Mouse (Mus musculus) forebrain, embryonic 11.5 days (tissue): ENCODE measurements around the gene Ttf1. TPM values are rescaled to one million over a fixed set of nuclear protein-coding genes. Genes with fewer than 3 reads are reported as not detected.

Source experiments
- ATAC-seq: fragments of 200-750 bp; cut with Nextera tagmentation; replicated peaks from 2 replicates; pipeline ENCODE4 v1.8.0; 2017; ENCODE audit warnings: moderate TSS enrichment; ENCODE audit not compliant: low FRiP score
- DNase-seq: peaks from one replicate; pipeline ENCODE4 v3.0.0-alpha.2; 2017; ENCODE audit warnings: low spot score
- H3K27ac ChIP-seq: fragments of 300-500 bp; sonication (generic); 2 replicates; pipeline ENCODE4 v1.5.1; 2014; ENCODE audit warnings: low read depth, low read length
- H3K27me3 ChIP-seq: fragments of 300-500 bp; sonication (generic); 2 replicates; pipeline ENCODE4 v1.6.1; 2014; ENCODE audit warnings: mild to moderate bottlenecking, low read length, mixed read lengths; ENCODE audit not compliant: control insufficient read depth, insufficient read depth
- H3K36me3 ChIP-seq: fragments of 300-500 bp; sonication (generic); 2 replicates; pipeline ENCODE4 v1.6.1; 2014; ENCODE audit warnings: mild to moderate bottlenecking, low read length, moderate library complexity, mixed read lengths; ENCODE audit not compliant: control insufficient read depth, insufficient read depth
- H3K4me1 ChIP-seq: fragments of 300-500 bp; sonication (generic); replicated peaks from 2 replicates; pipeline ENCODE4 v1.6.1; 2014; ENCODE audit warnings: low read length, mixed read lengths; ENCODE audit not compliant: control insufficient read depth, insufficient read depth
- H3K4me2 ChIP-seq: fragments of 300-500 bp; sonication (generic); 2 replicates; pipeline ENCODE4 v1.6.1; 2014; ENCODE audit warnings: low read depth, mild to moderate bottlenecking, low read length, moderate library complexity, mixed read lengths; ENCODE audit not compliant: severe bottlenecking
- H3K4me3 ChIP-seq: fragments of 300-500 bp; sonication (generic); 2 replicates; pipeline ENCODE4 v1.5.1; 2014; ENCODE audit warnings: low read depth, low read length
- H3K9ac ChIP-seq: fragments of 300-500 bp; sonication (generic); 2 replicates; pipeline ENCODE4 v1.6.1; 2014; ENCODE audit warnings: low read length
- H3K9me3 ChIP-seq: fragments of 300-500 bp; sonication (generic); 2 replicates; pipeline ENCODE4 v1.6.1; 2016; ENCODE audit warnings: low read length, mixed read lengths; ENCODE audit not compliant: control insufficient read depth
- WGBS: fragments of 180-500 bp; shearing (Covaris S2); extraction: QIAGEN DNeasy Blood & Tissue Kit; methylation state at CpG from one replicate; pipeline ENCODE4 v1.1.7; 2014; 5-methylcytosine and 5-hydroxymethylcytosine counted together
- polyA plus RNA-seq: library from polyadenylated mRNA; unstranded; fragments of >200 nt; fragmentation: Nextera tagmentation; extraction: Ambion mirVana; gene quantifications from 2 replicates; pipeline ENCODE4 v1.2.1, GENCODE M21; 2014

Gene Ttf1
- polyA plus RNA-seq, 1 experiment from 2014 or later: 13.6 TPM

DNA sequence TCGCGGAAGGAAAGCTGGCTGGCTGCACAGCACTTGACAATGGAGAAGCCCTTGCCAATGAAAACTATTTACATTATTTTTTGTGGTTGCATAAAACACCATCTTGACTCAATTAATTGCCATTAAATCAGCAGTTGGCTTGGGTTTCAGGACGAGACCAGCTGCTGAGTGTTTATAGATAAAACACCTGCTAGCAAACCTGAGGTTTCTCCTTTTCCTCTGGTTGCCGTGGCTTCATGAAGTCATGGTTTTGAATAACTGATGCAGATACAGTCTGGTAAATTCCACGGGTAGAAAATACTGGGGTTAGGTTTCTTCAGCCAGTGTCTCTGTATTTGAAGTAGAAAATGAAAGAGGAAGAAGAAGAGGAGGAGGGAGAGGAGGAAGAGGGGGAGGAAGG is 8.1 kb upstream of the Ttf1 start:
- Histone ChIP-seq H3K4me1 (peaks cover 7% of the 10 kb centered on the region), H3K27ac (no peak overlapping the region), H3K9ac (no peak overlapping the region), H3K36me3 (no peaks in the 10 kb centered on the region), H3K9me3 (no peaks in the 10 kb centered on the region), H3K4me3 (no peak overlapping the region), H3K27me3 (peaks cover 37% of the 10 kb centered on the region), H3K4me2 (no peak overlapping the region)
- no peak for ATAC-seq
- 67% methylated on average over 5 of the region's 5 CpGs for WGBS
- DNase-seq: no peak

DNA sequence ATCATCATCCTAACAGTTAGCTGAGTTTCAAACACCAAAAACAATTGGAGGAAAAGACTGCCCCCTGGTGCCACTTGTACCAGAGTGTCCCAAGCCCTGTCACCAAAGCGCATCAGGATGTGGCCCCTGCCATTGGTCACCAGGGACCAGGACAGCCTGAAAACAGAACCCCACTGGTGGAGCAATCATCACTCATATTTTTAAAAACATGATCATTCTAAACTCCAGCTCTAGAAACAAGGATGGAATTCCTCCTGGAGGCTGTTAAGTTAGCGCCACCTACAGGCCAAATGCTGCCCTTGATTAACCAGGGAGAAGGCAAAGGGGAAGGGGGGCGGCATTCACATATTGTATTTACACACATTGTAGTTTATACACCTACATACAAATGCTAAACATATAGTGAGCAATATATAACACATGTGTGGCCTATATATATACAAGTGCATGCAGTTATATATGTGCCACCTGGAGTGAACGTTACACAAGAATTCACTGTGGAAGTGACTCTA is 7.1 kb upstream of the Ttf1 start:
- Histone ChIP-seq H3K36me3 (no peaks in the 10 kb centered on the region), H3K4me3 (no peak overlapping the region), H3K27me3 (peaks cover 30% of the 10 kb centered on the region), H3K4me1 (peaks cover 7% of the 10 kb centered on the region), H3K9me3 (no peaks in the 10 kb centered on the region), H3K4me2 (no peak overlapping the region), H3K27ac (no peak overlapping the region), H3K9ac (no peak overlapping the region)
- WGBS: 34% methylated on average over 4 of the region's 4 CpGs
- peak; percentile 78 for DNase-seq
- peak; percentile 44; the same call in 1 of the 2 replicates for ATAC-seq

DNA sequence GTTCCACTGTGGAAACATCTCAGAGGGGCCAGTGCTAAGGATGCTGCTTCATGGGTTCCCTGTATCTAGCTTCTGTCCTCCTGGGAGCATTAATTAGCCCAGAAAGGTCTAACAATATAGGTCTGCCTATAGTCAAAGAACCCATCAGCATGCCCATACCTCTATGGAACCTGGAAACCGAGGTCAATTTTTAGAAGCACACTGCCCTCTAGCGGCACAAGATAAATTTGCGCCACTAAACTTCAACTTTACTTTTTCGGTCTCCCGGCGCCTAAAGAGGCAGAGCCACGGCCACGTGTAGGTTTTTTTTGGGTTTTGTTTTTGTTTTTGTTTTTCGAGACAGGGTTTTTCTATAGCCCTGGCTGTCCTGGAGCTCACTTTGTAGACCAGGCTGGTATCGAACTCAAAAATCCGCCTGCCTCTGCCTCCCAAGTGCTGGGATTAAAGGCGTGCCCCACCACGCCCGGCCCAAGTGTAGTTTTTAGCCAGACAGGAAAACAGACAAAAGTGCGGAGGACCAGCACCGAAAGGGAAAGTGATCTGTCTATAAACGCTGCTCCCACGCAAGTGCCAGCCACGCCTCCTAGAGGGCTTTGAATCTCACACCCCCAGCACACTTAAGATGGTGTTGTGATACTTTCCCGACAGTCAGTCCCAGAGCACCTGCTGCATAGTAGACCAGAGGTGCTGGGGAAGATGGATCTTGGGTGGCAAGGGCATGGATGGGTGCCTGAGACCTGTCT is 6.1 kb upstream of the Ttf1 start:
- 4% methylated on average over 20 of the region's 20 CpGs for WGBS
- DNase-seq (peak; percentile 80), ATAC-seq (no peak)

DNA sequence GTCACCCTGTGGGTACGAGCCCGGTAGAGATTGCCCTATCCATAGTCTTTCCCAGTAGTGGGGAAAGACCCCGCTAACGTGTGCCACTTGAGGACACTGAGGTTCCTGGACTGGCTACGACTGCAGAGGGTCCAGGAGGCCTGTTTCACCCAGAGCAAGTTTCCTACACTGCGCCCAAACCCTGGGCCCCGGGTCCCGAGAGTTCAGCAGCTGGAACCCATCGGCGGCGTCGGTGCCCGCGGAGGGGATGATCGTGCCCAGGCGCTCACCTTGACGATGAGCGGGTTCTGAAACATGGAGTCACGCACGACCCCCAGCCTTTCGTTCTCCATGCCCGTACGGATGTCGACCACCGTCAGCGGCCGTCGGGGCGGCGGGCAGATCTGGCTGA is 5.5 kb upstream of the Ttf1 start:
- ATAC-seq (0 out of 2 replicates have a peak, but pooled peaks have one; percentile 27), DNase-seq (peak; percentile 58)
- H3K4me3 ChIP-seq: peak overlapping the region; percentile 39
- H3K27me3 ChIP-seq: peaks cover 19% of the 10 kb centered on the region
- H3K9ac ChIP-seq: peak overlapping the region; percentile 72
- peak overlapping the region; percentile 83 for H3K4me2 ChIP-seq
- 1% methylated on average over 30 of the region's 30 CpGs for WGBS
- no peaks in the 10 kb centered on the region for H3K36me3 ChIP-seq
- H3K27ac ChIP-seq: no peak overlapping the region
- H3K4me1 ChIP-seq: peaks cover 7% of the 10 kb centered on the region
- H3K9me3 ChIP-seq: no peaks in the 10 kb centered on the region

More for the DNA sequence above, 6.1 kb upstream of the Ttf1 start:
- 0 out of 2 replicates have a peak overlapping the region, but pooled peaks have one; percentile 72 for H3K9ac ChIP-seq
- H3K4me2 ChIP-seq: peak overlapping the region; percentile 83
- H3K9me3 ChIP-seq: no peaks in the 10 kb centered on the region
- peaks cover 7% of the 10 kb centered on the region for H3K4me1 ChIP-seq
- no peak overlapping the region for H3K27ac ChIP-seq
- peak overlapping the region; percentile 39; the same call in 1 of the 2 replicates for H3K4me3 ChIP-seq
- no peaks in the 10 kb centered on the region for H3K36me3 ChIP-seq
- peaks cover 25% of the 10 kb centered on the region for H3K27me3 ChIP-seq

DNA sequence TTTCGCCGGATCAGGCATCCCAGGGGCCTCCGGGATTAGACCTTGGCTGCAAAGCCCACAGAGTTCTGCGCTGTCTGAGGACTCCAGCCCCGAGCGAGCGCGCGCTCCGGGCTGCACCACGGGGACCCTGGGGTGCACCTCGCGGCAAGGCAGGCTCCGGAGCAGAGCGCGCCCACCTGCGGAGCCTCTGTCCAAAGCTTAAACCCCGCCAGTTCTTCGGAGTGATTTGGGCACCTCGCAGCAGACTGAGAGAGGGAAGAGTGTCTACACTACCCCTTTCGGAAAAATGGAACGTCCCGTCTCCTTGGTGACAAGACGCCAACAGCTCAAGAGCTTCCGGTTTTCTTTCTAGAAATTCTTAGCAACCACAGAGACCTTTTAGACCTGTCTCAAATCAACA is 5.1 kb upstream of the Ttf1 start, which contains the start of gene Cfap77:
Gene Cfap77 (minus strand): TSS at position 76 of the 400 bp plus-strand sequence.
- Histone ChIP-seq H3K36me3 (no peaks in the 10 kb centered on the region), H3K4me1 (peaks cover 7% of the 10 kb centered on the region), H3K4me2 (peak within 1 kb of the TSS; percentile 83), H3K9ac (peak within 1 kb of the TSS; percentile 72), H3K9me3 (no peaks in the 10 kb centered on the region), H3K27me3 (peaks cover 18% of the 10 kb centered on the region), H3K4me3 (peak within 1 kb of the TSS; percentile 39), H3K27ac (no peak within 1 kb of the TSS)
- WGBS: under 1% methylated on average over 25 of the region's 25 CpGs
- ATAC-seq (0 out of 2 replicates have a peak, but pooled peaks have one; percentile 30), DNase-seq (peak; percentile 77)

DNA sequence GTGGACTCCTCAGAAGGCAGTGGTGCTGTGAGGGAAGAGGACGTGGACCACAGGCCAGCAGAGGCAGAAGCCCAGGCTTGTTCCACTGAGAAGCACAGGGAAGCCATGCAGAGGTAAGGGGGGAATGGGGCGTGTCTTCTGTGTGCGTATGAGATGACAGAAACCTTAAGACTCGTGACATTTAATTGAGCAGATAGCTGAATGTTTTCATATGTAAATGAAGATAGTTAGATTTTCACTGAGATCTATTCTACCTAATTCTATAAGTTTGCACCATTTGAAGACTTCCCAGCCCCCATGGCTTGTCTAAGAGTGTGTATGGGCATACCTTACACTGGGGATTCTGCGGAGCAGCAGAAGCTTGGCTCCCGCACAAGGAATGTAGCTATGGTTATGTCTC is 5.7 kb downstream of the Ttf1 start:
- H3K27me3 ChIP-seq: no peaks in the 10 kb centered on the region
- peaks cover 3% of the 10 kb centered on the region; the same call in 1 of the 2 replicates for H3K36me3 ChIP-seq
- no peak overlapping the region for H3K4me3 ChIP-seq
- H3K4me2 ChIP-seq: no peak overlapping the region
- ATAC-seq: no peak
- H3K4me1 ChIP-seq: peaks cover 4% of the 10 kb centered on the region; the same call in 1 of the 2 replicates
- no peak for DNase-seq
- no peak overlapping the region for H3K9ac ChIP-seq
- H3K9me3 ChIP-seq: no peaks in the 10 kb centered on the region
- 87% methylated on average over 6 of the region's 6 CpGs for WGBS
- no peak overlapping the region for H3K27ac ChIP-seq

DNA sequence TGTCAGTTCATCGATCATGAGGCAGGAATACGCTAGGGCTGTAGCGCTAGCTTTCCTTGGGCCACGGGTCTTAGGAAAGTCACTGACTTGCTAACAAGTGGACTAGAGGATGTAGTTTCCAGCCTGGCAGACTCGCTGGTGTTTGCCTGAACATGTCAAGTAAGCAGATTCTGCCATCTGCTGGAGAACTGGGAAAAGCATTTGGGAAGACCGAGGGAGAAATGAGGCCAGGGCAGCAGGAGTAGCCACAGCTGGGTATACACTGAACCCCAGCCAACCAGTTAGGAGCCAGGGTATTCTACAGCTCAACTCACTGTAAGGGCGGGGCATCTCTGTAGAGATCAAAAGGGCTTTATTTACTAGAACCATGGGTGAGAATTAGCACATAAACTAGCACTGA is 6.3 kb downstream of the Ttf1 start:
- peaks cover 7% of the 10 kb centered on the region; the same call in 1 of the 2 replicates for H3K36me3 ChIP-seq
- H3K4me1 ChIP-seq: no peaks in the 10 kb centered on the region; the same call in 1 of the 2 replicates
- ATAC-seq: no peak
- H3K9me3 ChIP-seq: no peaks in the 10 kb centered on the region
- no peak for DNase-seq
- H3K4me3 ChIP-seq: no peak overlapping the region
- H3K9ac ChIP-seq: no peak overlapping the region
- 54% methylated on average over 7 of the region's 7 CpGs for WGBS
- no peaks in the 10 kb centered on the region for H3K27me3 ChIP-seq
- H3K27ac ChIP-seq: no peak overlapping the region
- H3K4me2 ChIP-seq: no peak overlapping the region

DNA sequence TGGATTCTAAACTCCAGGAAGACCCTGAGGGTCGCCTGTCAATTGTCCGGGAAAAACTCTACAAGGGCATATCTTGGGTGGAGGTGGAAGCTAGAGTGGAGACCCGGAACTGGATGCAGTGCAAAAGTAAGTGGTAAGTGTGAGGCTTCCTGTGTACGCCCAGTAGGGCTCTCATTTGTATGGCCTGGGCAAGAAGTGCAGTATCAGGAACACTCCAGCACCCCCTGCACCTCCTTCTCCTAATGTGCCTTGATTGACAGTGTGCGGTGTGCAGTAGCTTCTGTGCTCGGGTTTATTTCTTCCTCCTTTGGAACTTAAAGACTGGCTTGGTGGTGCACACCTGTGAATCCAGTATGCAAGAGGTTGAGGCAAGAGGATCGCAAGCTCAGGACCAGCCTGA is 14.6 kb downstream of the Ttf1 start:
- no peak overlapping the region for H3K9ac ChIP-seq
- 92% methylated on average over 7 of the region's 7 CpGs for WGBS
- H3K4me3 ChIP-seq: no peak overlapping the region
- no peak overlapping the region for H3K27ac ChIP-seq
- H3K4me2 ChIP-seq: no peak overlapping the region
- no peaks in the 10 kb centered on the region for H3K9me3 ChIP-seq
- no peaks in the 10 kb centered on the region for H3K27me3 ChIP-seq
- no peaks in the 10 kb centered on the region for H3K4me1 ChIP-seq
- no peak for DNase-seq
- no peak for ATAC-seq
- H3K36me3 ChIP-seq: peaks cover 17% of the 10 kb centered on the region; the same call in 1 of the 2 replicates
